Mouse (Mus musculus) CH12.LX (cell line): ENCODE data around the gene Ift52.

Experiments
- BHLHE40 ChIP-seq: IDR thresholded peaks from 2 replicates; pipeline ENCODE4 v1.6.1; 2011; ENCODE audit warnings: mild to moderate bottlenecking, low read depth, low read length, improper control_type of control experiment
- CTCF ChIP-seq, 2 experiments: IDR thresholded peaks in 1 of 2; conservative IDR thresholded peaks in 1 of 2; 2 replicates each; pipeline ENCODE4 v1.5.1; 2011 to 2012; ENCODE audit warnings: low read depth in 2 of 2, low read length in 2 of 2, improper control_type of control experiment in 1 of 2, inconsistent platforms in 1 of 2, mild to moderate bottlenecking in 1 of 2, moderate library complexity in 1 of 2
- IRF4 ChIP-seq: IDR thresholded peaks from 2 replicates; pipeline ENCODE4 v1.6.1; 2014; ENCODE audit warnings: low read depth, mild to moderate bottlenecking, inconsistent platforms, low read length, improper control_type of control experiment
- JUN ChIP-seq: IDR thresholded peaks from 2 replicates; pipeline ENCODE4 v1.6.1; 2011; ENCODE audit warnings: low read depth, mild to moderate bottlenecking, low read length, improper control_type of control experiment, moderate library complexity; ENCODE audit not compliant: insufficient read depth
- MEF2A ChIP-seq: IDR thresholded peaks from 2 replicates; pipeline ENCODE4 v1.6.1; 2014; ENCODE audit warnings: low read depth, mild to moderate bottlenecking, inconsistent platforms, low read length, improper control_type of control experiment, borderline replicate concordance
- MXI1 ChIP-seq: IDR thresholded peaks from 2 replicates; pipeline ENCODE4 v1.6.1; 2011; ENCODE audit warnings: mild to moderate bottlenecking, low read depth, low read length, improper control_type of control experiment
- NELFE ChIP-seq: IDR thresholded peaks from 2 replicates; pipeline ENCODE4 v1.6.1; 2011; ENCODE audit warnings: low read depth, low read length, improper control_type of control experiment
- POLR2A ChIP-seq: IDR thresholded peaks from 2 replicates; pipeline ENCODE4 v1.6.1; 2011; ENCODE audit warnings: low read depth, mild to moderate bottlenecking, improper control_type of control experiment, low read length
- POLR2AphosphoS2 ChIP-seq: IDR thresholded peaks from 2 replicates; pipeline ENCODE4 v1.6.1; 2011; ENCODE audit warnings: low read depth, low read length, improper control_type of control experiment
- USF1 ChIP-seq: IDR thresholded peaks from 2 replicates; pipeline ENCODE4 v1.6.1; 2014; ENCODE audit warnings: low read depth, mild to moderate bottlenecking, inconsistent platforms, low read length, improper control_type of control experiment
- USF2 ChIP-seq: conservative IDR thresholded peaks from 2 replicates; pipeline ENCODE4 v1.6.1; 2011; ENCODE audit warnings: low read depth, low read length, improper control_type of control experiment
- ZKSCAN1 ChIP-seq: IDR thresholded peaks from 2 replicates; pipeline ENCODE4 v1.6.1; 2012; ENCODE audit warnings: low read depth, inconsistent platforms, low read length, improper control_type of control experiment, borderline replicate concordance
- ZMIZ1 ChIP-seq: IDR thresholded peaks from 2 replicates; pipeline ENCODE4 v1.6.1; 2012; ENCODE audit warnings: low read depth, mild to moderate bottlenecking, inconsistent platforms, low read length, improper control_type of control experiment

DNA sequence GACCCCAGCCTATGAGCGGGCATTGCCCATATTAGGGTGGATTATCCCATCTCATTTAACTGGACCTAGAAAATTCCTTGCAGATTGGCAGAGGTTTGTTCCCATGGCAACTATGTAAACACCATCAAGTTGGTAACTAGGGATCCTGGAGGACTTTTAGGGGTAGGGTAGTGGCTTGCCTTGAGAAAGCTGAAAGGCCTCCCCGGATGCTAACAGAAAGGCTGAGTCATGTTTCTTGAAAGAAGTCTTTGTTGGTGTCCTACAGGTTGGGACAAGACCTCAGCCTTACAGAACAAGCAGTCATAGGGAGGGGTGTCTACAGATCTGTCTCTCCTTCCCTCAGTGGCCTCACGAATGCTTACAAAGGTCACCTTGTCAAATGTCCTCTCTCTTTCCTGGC, 58.1 kb downstream of the Ift52 start:
- TF ChIP-seq MXI1 (no peak), CTCF (conservative IDR thresholded peaks at IDR 0.05 in 1 of 2, IDR thresholded peaks at IDR 0.05 in 1 of 2; ENCODE audit: low read depth in 2 of 2, low read length in 2 of 2) (no peak), POLR2A (no peak), USF1 (no peak), NELFE (no peak), BHLHE40 (no peak), USF2 (no peak), IRF4 (no peak), POLR2AphosphoS2 (no peak), ZMIZ1 (no peak), ZKSCAN1 (no peak), MEF2A (no peak), JUN (no peak)
